Mouse (Mus musculus): ENCODE data around the gene Gm6268.
A peak's percentile ranks its signal among the peaks of the same experiment; 100 is the strongest.

Gene Gm6268

DNA sequence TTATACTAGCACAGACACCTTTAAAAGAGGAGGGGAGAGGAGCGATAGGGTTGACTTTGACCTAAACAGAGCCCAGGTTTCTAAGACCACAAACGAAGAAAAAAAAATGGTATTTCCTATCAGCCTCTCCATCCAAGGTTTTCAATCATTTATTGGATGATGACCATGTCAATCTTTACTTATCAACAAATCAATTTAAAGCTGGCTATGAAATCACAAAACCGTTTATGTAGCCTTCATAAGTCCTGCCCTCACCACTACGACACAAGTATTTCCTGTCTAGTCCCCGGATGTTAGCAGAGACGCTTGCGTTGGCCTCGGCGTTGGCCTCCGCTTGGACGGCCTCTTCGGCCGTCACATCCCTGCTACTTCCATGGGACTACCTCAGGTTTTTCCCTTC is at the start of gene Gm6268:
Gene Gm6268 (plus strand): TSS at position 301 of the 400 bp plus-strand sequence.
- no peak for DNase-seq

DNA sequence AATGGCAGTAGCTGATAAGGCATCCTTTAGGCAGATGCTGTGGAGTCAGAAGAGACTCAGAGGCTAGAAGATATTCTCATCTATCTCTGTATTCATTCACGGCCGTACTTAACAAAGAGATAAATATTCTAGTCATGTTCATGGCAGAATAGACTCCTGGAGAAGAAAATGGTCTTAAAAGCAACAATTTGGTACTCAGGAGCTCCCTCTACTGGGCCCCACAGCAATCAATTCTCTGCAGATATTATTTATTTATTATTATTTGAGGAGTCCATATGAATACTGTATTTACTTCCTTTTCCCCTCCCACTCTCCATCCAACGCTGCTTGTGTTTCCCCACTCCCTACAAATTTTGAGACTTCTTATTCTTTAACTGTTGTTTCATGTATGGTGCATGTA is 48.6 kb upstream of the Gm6268 start:
- peak; percentile 42 to 52 for DNase-seq

DNA sequence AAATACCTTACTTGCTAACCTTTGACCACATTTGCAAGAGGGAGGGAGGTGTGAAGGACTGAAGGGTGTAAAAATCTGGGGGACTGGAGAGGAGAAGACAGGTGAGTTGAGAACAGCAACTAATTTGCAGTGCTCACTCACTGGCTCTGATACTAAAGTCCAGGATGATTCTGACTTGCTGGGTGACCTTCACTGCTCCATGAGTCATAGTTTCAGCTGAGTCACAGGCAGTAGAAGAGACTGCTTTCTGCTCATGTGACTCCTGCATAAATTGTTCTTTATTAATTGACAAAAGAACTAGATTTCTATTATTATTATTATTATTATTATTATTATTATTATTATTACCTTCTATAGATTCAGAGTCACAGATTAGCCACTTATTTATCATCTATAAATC is 15.7 kb upstream of the Gm6268 start:
- DNase-seq, result no peak

DNA sequence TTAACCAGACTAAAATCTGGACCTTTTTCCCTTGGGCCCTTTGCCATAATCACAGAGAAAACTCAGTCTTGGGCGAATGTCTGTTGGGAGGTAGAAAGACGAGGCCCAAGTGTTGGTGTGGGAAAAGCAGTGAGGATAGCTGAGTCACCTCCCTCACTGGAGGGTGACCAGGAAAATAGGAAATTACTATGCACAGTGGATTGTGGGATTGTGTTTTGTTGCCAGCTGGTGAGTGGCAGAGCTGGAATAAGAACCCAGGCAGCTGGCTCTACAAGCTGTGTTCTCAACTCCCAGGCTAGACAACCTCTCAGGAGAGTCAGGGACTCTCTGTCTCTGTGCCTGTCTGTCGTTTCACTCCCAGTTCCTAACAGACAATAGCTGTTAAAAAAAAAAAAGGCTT is 11.1 kb upstream of the Gm6268 start:
- DNase-seq, result no peak

DNA sequence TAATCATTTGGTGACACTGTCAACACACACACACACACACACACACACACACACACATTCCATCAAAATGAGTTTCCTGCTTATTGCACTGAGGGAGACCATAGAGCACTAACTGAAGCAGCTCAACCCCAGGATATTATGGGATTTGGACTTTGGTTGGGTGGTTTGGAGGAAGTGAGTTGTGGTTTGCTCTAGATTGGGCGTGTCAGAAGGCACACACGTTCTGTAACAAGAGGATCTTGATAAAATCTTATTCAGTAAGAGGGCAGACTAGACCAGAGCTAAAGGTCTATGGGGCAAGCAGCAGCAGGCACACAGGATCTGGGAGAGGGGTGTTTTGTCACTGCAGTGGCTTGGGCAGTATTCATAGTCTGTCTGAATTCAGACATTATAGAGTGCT is 10.6 kb upstream of the Gm6268 start:
- no peak for DNase-seq

DNA sequence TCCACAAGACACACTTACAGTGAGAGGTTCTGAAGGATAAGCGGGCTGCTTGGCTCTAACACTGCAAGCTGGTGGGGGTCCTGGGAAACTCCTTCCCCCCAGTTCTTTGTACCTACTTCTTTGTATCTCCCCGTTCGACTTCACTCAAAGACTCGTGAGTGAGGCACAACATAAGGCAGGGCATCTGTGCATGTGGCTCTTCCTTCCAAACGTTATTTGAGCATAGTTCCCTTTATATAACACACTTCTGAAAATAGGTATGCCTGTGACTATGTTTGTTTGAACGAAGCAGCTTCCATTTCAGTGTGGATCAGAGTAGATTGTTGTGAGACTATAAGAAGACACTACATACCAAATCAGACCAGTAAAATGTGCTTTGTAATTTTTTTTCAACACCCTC is 8.4 kb upstream of the Gm6268 start:
- DNase-seq, result no peak

DNA sequence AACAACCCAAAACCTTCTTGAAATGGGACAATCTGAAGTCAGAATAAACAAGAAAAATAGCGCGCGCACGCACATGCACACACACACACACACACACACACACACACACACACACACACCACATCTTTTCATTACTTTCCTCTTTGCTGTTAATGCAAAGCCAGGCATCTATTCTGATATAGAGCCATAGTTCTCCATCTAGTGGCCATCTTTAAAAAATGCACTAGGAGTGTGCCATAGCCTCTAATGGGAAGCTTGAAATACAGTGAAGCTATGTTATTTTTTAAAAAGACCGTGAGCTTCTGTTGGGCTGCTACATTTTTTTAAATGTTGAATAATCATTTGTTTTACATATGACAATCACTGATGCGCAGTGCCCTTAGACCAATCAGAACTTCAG is 7.8 kb upstream of the Gm6268 start:
- DNase-seq, result no peak

DNA sequence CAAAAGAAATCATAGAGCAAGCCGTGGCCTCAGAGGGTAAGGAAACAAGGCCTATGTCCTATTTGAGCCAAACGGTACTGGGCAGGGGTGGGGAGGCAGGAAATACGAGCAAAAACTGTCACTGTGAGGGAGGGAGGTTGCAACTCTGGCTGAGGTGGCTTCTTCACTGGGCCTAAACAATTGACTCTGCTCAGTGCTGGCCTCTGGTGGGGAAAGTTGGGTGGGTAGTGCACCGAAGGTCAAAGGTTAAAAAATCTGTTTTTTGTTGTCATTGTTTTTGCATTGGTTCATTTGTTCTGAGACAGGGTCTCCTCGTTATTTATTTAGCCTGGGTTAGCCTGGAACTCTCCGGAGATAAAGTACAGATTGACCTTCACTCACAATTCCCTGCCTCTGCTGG is 1.2 kb downstream of the Gm6268 start:
- peak; percentile 20 for DNase-seq

DNA sequence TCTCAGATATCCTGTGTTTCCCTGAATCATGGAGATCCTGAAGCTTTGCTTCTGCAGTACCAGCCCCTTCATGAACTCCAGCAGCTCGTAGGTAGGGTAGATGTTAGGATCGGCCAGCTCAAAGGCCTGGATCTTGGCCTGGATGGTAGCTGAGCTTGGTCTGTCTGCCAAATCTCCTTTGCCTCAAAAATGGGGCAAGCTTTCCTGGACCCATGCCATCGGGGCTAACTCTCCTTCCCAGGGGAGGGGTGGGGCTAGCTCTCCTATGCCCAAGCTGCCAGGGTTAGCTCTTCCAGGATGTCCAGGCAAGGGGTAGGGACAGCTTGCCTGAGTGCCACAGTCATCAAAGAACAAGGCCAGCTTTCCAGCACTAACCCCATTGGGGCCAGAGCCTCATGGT is 18.1 kb downstream of the Gm6268 start:
- DNase-seq, result no peak

DNA sequence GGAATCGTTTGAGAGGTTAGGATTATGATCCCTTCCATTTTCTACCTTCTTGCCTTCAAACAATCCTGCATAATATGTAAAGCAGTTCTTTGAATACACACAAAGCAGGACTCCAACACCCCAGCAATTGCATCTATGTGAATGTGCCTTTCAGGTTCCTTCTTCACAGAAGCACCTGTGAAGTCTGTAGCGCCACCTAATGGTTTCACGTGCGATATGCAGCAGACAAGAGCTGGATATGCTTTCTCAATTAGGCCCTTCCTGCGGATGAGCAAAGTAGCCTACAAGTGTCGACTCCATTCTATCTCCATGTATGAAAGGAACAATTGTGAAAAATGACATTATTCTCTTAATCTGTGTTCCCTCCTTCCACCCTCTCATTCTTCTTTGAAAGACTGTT is 33.9 kb downstream of the Gm6268 start:
- DNase-seq, result peak in 1 of 2 experiments; percentile 4

DNA sequence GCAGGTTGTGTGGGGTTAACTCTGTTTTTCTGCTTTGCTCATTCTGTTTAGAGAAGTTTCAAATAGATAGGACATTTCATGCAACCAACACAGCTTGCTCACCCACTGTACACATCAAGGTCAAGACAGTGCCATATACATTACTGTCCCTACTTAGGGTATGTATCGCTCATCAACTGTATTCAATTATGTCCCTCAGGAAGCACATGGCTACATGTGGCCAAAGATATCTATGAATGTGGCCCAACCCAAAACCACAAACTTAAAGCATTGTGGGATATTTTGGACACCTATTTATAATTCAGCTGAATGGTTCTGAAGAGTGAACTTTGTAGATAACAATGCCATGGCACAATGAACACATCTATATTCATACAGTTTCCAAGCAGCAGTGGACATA is 36.9 kb downstream of the Gm6268 start:
- DNase-seq, result no peak
